Mouse (Mus musculus) right cerebral cortex, adult 18-20 months (tissue): ENCODE results near the gene Gm8879.
"Not testable (repeated sequence)": the region's sequence is repeated elsewhere in the genome, so short reads cannot be mapped to it uniquely, and the experiment has no call there.

Experiments used
- DNase-seq: peaks from one replicate; pipeline ENCODE4 v3.0.0; 2022; ENCODE audit warnings: mixed read lengths

Gene Gm8879

GRCm38 (mm10) chr5:11127334-11127733 lies at the start of gene Gm8879:
Gene Gm8879, plus strand, starts transcription at chr5:11127634.
- DNase-seq = not testable (repeated sequence)

- DNase-seq = not testable (repeated sequence)
These were observed 10.6 kb downstream of the Gm8879 start for GRCm38 (mm10) chr5:11138031-11138430.
